Mouse (Mus musculus) kidney, adult 9 months (tissue): ENCODE results near the gene Map9.
"Not testable (repeated sequence)": the region's sequence is repeated elsewhere in the genome, so short reads cannot be mapped to it uniquely, and the experiment has no call there.

ENCODE experiments used
- DNase-seq: peaks from one replicate; pipeline ENCODE4 v3.0.0; 2022

Map9 gene

GRCm38 (mm10) chr3:82357797-82358524 is at the start of gene Map9:
Map9 (plus strand) TSS chr3:82358044.
- DNase-seq, result peak; percentile 99

DNA sequence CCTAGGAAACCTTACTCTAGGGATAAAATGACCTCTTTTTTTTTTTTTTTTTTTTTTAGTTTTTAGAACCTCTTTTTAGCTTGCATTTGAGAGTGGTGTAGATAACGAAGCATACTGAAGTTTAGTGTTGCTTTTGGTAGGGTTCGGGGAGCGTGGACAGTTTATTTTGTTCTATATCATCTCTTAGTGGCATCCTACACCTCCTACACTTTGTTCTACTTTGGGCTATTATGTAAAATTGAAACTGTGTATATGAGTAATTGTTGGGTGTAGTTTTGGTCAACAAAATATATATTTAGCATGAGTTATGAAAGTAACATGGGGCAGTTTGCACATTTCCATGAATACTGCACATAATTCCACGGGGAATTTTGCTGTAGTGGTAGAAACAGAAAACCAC is 42.1 kb upstream of the Map9 start:
- no peak for DNase-seq

DNA sequence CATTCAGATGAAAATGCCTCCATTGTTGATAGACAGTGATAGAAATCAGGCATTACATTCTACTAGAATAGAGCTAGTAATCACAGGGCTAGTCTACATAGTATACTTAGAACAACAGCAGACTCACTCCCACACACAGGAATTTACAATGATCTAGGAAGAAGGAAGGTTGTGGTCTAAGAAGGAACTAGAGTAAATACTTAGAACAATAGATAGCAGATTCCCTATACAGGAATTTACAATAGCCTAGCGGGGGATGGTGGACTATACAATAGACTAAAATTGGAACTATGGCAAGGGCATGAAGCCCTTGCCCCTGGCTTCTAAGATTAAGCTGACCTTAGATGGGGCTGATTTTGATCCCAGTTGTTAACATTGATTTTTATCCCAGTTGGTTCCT is 31.1 kb upstream of the Map9 start:
- DNase-seq, result not testable (repeated sequence)

DNA sequence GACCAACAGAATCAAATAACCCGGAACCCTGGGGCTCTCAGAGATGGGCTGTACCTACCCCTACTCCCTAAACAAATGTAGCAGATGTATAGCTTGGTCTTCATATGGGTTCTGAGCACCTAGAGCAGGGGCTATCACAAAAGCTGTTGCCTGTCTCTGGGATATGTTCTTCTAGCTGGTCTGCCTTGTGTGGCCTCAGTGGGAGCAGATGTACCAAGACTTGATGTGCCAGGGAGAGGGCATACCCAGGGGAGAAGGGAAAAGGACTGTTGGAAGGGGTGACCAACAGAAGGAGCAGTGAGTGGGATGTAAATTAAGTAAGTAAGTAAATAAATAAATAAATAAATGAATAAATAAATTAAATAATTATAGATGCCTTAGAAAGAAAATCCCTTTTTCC is 25.8 kb upstream of the Map9 start:
- DNase-seq, result no peak

- no peak for DNase-seq
These were observed 25.3 kb upstream of the Map9 start for GRCm38 (mm10) chr3:82332536-82332935.

- DNase-seq, result peak; percentile 71
These were observed 24.5 kb upstream of the Map9 start for GRCm38 (mm10) chr3:82333128-82333969.

GRCm38 (mm10) chr3:82340111-82340510 is 17.7 kb upstream of the Map9 start:
- no peak for DNase-seq

DNA sequence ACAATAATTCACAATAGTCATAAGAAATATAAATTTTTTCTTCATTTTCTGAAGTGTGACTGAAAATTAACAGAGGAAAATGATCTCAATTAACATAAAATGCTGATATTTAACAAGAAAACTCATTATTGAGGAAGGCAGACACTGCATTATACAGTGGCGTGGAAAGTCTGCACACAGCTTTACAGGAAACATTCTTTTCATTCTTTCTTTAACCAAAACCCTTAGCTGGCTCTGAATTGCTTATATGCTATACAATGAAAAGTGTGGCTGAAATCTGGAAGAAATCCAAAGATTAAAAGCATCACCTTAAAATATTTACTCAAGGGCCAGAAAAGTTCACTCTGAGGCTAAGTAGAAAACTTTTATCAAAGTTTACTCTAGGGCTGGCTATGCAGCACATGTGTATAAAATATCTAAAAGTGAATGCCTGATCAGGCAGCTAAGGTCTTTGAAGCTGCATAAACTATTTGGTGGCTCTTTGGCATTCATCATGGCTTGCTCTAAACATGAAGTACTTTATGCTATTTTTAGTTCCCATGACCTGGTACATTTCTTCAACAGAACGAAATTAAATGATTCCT is 9.5 kb upstream of the Map9 start:
- DNase-seq, result no peak

- DNase-seq, result no peak
These were observed 7.5 kb upstream of the Map9 start for GRCm38 (mm10) chr3:82350321-82350720.

DNA sequence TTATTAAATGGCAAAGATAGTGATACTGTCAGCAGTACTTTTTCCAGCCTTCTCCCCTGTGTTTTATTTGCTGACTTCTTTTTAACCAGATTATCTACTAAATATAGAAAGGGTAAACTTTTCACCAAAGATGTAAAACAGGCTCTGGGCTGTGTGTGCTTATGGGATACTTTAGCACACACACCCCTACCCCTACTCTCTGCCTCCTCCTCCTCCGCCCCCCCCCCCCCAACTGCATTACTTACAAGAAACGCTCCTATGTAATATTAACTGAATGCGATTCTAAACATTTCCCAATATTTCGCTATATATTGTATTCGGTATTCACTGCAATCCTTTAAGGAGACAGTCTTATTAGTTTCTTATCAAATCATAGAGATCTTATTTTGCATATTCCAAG is 504 bp upstream of the Map9 start:
- no peak for DNase-seq

GRCm38 (mm10) chr3:82359036-82359435 is 1.2 kb downstream of the Map9 start:
- DNase-seq, result no peak

DNA sequence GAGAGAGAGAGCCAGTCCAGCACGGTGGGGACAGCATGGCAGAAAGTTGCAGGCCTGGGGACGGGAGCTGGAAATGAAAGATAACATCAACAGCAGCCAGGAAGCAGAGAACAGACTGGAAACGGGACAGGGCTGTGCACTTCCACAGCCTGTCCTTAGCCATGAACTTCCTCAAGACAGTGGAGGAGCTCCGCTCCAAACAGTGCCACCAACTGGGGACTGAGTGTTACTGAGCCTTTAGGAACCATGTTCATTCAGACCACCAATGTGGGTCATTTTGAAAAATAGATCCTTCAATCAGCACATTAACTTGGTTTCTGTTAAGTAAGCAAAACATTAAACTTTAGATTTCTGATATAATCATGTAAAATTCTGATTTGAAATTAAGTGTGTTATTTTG is 4.6 kb downstream of the Map9 start:
- no peak for DNase-seq

DNA sequence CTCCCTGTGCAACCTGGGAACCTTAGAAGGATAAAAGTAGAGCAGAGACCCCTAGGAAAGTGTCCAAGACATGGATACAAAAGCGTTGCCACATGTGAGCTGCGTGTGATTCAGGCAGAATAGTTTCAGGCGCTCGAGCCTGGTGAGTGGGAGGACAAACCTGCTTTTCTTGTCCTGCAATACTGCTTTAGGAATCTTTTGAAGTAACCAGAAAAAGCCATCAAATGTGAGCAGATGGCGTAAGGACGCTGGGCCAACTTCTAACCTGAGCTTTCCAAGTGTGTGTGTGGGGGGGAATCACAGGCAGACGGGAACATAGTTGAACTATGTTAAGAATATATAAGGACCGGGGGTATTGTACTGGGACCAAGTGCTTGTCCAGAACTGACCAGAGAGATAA is 6.7 kb downstream of the Map9 start:
- no peak for DNase-seq

GRCm38 (mm10) chr3:82364988-82365387 is 7.1 kb downstream of the Map9 start:
- peak; percentile 14 for DNase-seq

- no peak for DNase-seq
These were observed 11.4 kb downstream of the Map9 start for GRCm38 (mm10) chr3:82369063-82369860.

GRCm38 (mm10) chr3:82370439-82371011 is 12.7 kb downstream of the Map9 start:
- DNase-seq, result no peak

GRCm38 (mm10) chr3:82376965-82377364 is 19.1 kb downstream of the Map9 start:
- DNase-seq, result no peak

DNA sequence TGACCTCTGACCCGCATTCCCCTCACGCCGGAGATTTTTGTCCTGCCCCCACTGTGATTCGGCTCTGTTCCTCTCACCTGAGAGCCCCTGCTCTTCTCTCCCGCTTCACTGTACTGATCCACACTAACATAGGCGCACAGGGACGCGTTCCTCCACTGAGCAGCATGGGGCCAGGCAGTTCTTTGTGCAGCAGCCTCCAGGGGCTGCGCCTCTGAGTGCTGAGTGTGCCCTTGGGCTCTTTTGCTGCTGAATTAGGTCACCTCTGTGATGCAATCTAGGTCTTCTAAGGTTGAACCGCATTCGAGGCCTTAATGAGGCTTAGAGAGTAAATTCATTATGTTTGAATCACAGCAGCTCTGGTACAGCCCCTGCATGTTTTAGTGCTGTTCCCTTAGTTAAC is 24.5 kb downstream of the Map9 start:
- DNase-seq, result no peak

GRCm38 (mm10) chr3:82385091-82385490 is 27.2 kb downstream of the Map9 start:
- no peak for DNase-seq

DNA sequence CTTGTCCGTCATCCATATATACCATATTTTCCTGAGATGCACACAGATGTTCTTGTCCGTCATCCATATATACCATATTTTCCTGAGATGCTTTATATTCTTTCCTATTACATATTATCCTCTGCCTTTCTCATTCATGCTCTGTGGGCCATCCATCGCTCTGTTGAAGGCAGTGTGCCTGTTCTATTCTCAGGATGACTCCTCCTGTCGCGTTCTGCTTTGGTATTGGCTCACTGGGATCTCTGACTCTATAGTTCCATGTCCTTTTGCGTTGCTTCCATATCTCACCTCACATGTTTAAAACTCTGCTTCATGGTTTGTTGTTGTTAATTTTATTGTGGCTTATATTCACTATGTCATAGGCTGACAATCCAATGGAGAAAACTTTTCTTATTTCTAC is 48.0 kb downstream of the Map9 start:
- DNase-seq, result no peak

DNA sequence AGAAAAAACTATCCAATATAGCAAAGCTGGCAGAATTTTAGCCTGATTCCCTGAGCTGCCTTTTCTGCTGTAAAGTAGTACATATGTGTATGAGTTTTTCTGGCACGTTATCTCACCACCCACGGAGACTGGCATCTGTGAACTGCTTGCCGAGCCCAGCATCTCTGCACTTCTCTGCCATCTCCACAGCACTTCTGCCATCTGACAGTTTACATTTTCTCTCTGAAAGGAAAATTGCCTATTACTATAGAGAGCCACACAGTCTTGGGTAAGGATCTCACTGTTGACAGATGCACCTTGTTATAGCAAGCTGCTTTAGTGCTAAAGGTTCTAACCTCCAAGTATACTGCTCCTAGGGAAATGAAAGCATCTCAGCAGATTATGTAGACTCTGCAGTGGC is 48.5 kb downstream of the Map9 start:
- no peak for DNase-seq

- no peak for DNase-seq
These were observed 49.6 kb downstream of the Map9 start for GRCm38 (mm10) chr3:82407432-82407831.

GRCm38 (mm10) chr3:82412397-82412796 is 54.6 kb downstream of the Map9 start:
- peak; percentile 4 for DNase-seq
